ENCODE assay signal across 8 mouse cellular contexts in the genomic region with DNA sequence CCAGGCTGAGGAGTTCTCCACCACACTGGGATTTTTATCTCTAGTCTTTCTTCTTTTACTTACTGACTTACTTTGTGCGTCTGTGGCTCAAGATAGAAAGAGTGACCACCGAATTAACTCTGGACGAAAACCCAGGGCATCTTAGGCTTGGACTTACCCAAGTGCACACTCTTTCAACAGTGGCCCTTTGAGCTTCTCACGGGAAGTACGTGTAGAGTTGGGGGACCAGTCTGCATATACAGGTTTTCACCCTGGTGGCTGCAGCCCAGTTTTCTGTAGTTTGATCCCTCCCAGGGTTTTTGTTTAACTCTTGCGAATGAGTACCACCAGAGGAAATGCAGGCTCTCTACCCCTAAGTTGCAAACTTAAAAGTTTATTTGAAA. TPM values are rescaled to one million over a fixed set of nuclear protein-coding genes. Genes with fewer than 3 reads are reported as not detected.
DNase-seq lines count a peak whose midpoint lies in the region; ATAC-seq and TF ChIP-seq lines count a peak whose summit lies in the region.

No protein-coding gene starts in this region.

- H3K27ac ChIP-seq in thymus, adult 2 months (ENCODE audit: control insufficient read depth, insufficient read depth, low read length): no peak overlapping the region
- H3K27ac ChIP-seq in limb, embryonic 14.5 days (replicated peaks; ENCODE audit: low read depth, low read length): peak overlapping the region; percentile 55; the same call in 1 of the 2 replicates
- H3K27ac ChIP-seq in stomach, embryonic 14.5 days (ENCODE audit: low read length): peak overlapping the region; percentile 35; the same call in 1 of the 2 replicates

- peak overlapping the region; percentile 84 for H3K9ac ChIP-seq in limb, embryonic 14.5 days (ENCODE audit: low read depth, low read length, severe bottlenecking)
- peak overlapping the region; percentile 63 for H3K9ac ChIP-seq in stomach, embryonic 14.5 days (replicated peaks; ENCODE audit: low read depth, low read length)

- peak overlapping the region; percentile 80 for H3K4me2 ChIP-seq in limb, embryonic 14.5 days (replicated peaks; ENCODE audit: low read depth, low read length, severe bottlenecking)
- H3K4me2 ChIP-seq in stomach, embryonic 14.5 days (replicated peaks; ENCODE audit: low read depth, low read length): peak overlapping the region; percentile 72

- peak; percentile 29 for DNase-seq in embryo, embryonic 10.5 days (ENCODE audit: low spot score)
- DNase-seq in embryo, embryonic 9.5 days (ENCODE audit: extremely low spot score): no peak
- DNase-seq in thymus, adult 2 months: no peak
- DNase-seq in thymus, postnatal 25 days: no peak
- DNase-seq in limb, embryonic 14.5 days (ENCODE audit: low spot score): no peak
- DNase-seq in urinary bladder, postnatal 10 days (ENCODE audit: low spot score): no peak
- no peak for DNase-seq in Muller cell, postnatal 12 days (ENCODE audit: inconsistent ontology term)

- no peaks in the 10 kb centered on the region for H3K27me3 ChIP-seq in thymus, adult 2 months (ENCODE audit: control insufficient read depth, insufficient read depth, low read length)
- no peaks in the 10 kb centered on the region for H3K27me3 ChIP-seq in limb, embryonic 14.5 days (ENCODE audit: control insufficient read depth, insufficient read depth, low read length)
- no peaks in the 10 kb centered on the region for H3K27me3 ChIP-seq in stomach, embryonic 14.5 days (ENCODE audit: control insufficient read depth, insufficient read depth, low read length)

- no peak; the same call in 1 of the 2 replicates for ATAC-seq in limb, embryonic 14.5 days (ENCODE audit: low FRiP score, low read depth)
- ATAC-seq in stomach, embryonic 14.5 days (ENCODE audit: insufficient number of reproducible peaks, insufficient read depth, low FRiP score, low read depth): peak; percentile 26; the same call in 1 of the 2 replicates

- peak overlapping the region; percentile 88 for H3K4me3 ChIP-seq in thymus, adult 2 months (ENCODE audit: control insufficient read depth, insufficient read depth, low read length)
- H3K4me3 ChIP-seq in limb, embryonic 14.5 days (replicated peaks; ENCODE audit: low read length): peak overlapping the region; percentile 76
- H3K4me3 ChIP-seq in stomach, embryonic 14.5 days (ENCODE audit: low read depth, low read length): peak overlapping the region; percentile 63

- TF ChIP-seq POLR2A in thymus, adult 2 months (IDR thresholded peaks at IDR 0.05; ENCODE audit: control insufficient read depth, extremely low read depth, insufficient read depth, low read length, poor library complexity): no peak
- no peak for TF ChIP-seq POLR2A in limb, embryonic 14.5 days (IDR thresholded peaks at IDR 0.05; ENCODE audit: borderline replicate concordance, extremely low read depth, insufficient read depth, insufficient read length)

- 5% methylated on average over 6 of the region's 6 CpGs for WGBS in thymus, adult 2 months
- 4% methylated on average over 6 of the region's 6 CpGs for WGBS in limb, embryonic 14.5 days
- WGBS in stomach, embryonic 14.5 days: 2% methylated on average over 6 of the region's 6 CpGs

- no peaks in the 10 kb centered on the region for H3K36me3 ChIP-seq in thymus, adult 2 months (ENCODE audit: control insufficient read depth, insufficient read depth, low read length)
- no peaks in the 10 kb centered on the region for H3K36me3 ChIP-seq in limb, embryonic 14.5 days (ENCODE audit: control insufficient read depth, insufficient read depth, low read length)
- H3K36me3 ChIP-seq in stomach, embryonic 14.5 days (ENCODE audit: control insufficient read depth, insufficient read depth, low read length): no peaks in the 10 kb centered on the region

- no peaks in the 10 kb centered on the region for H3K4me1 ChIP-seq in thymus, adult 2 months (replicated peaks; ENCODE audit: control insufficient read depth, insufficient read depth, low read length)
- H3K4me1 ChIP-seq in limb, embryonic 14.5 days (ENCODE audit: control insufficient read depth, insufficient read depth, low read length): peaks cover 4% of the 10 kb centered on the region; the same call in 1 of the 2 replicates
- peaks cover 9% of the 10 kb centered on the region for H3K4me1 ChIP-seq in stomach, embryonic 14.5 days (ENCODE audit: control insufficient read depth, insufficient read depth, low read length)

- no peaks in the 10 kb centered on the region for H3K9me3 ChIP-seq in limb, embryonic 14.5 days (ENCODE audit: control insufficient read depth, low read length)
- H3K9me3 ChIP-seq in stomach, embryonic 14.5 days (ENCODE audit: control insufficient read depth, low read depth, low read length): no peaks in the 10 kb centered on the region

- TF ChIP-seq CTCF in thymus, adult 2 months (IDR thresholded peaks at IDR 0.05; ENCODE audit: borderline replicate concordance, control insufficient read depth, extremely low read depth, insufficient read depth, low read length, poor library complexity): no peak

RNA-seq across cellular contexts. Expression of a gene that starts 0.5 kb away (rescaled TPM):
- 7.7 and 8.1 TPM in 2 replicates for polyA plus RNA-seq in thymus, adult 2 months (2012; rRNA removed)
- polyA plus RNA-seq in limb, embryonic 14.5 days (2012; rRNA removed): 31.7 and 31.8 TPM in 2 replicates
- 22.7 and 24.4 TPM in 2 replicates for polyA plus RNA-seq in limb, embryonic 14.5 days (2014; fragmentation: Nextera tagmentation; extraction: Ambion mirVana)
- polyA plus RNA-seq in stomach, embryonic 14.5 days (2014; fragmentation: Nextera tagmentation; extraction: Ambion mirVana): 25.9 and 31.0 TPM in 2 replicates
